Mouse (Mus musculus): ENCODE data around the gene Dtx3. TPM values are rescaled to one million over a fixed set of nuclear protein-coding genes. Genes with fewer than 3 reads are reported as not detected.

Gene Dtx3
- 130 TPM for polyA plus RNA-seq (2017; shearing (Covaris generic))

GRCm38 (mm10) chr10:127195328-127196129 is at the start of gene Dtx3:
Gene Dtx3 (minus strand): TSS chr10:127195728.

GRCm38 (mm10) chr10:127211414-127211854 is 15.9 kb upstream of the Dtx3 start, which contains the start of gene Pip4k2c:
Gene Pip4k2c (minus strand): TSS chr10:127211585.

GRCm38 (mm10) chr10:127189651-127190381 is 5.7 kb downstream of the Dtx3 start, which contains the start of gene Arhgef25:
Gene Arhgef25 (minus strand): TSS chr10:127190083.

GRCm38 (mm10) chr10:127179871-127180694 is 15.4 kb downstream of the Dtx3 start, which contains the start of gene Slc26a10:
Gene Slc26a10 (minus strand): TSS chr10:127180645.

GRCm38 (mm10) chr10:127164631-127165353 is 30.7 kb downstream of the Dtx3 start, which contains the start of gene B4galnt1:
Gene B4galnt1 (plus strand): TSS chr10:127165225.

Other genes starting within 250 kb of the Dtx3 start
- 16.0 TPM for gene Ctdsp2, start 217.0 kb downstream of the Dtx3 start, polyA plus RNA-seq (2017; shearing (Covaris generic))
- gene Avil, start 195.0 kb downstream of the Dtx3 start, polyA plus RNA-seq (2017; shearing (Covaris generic)) = 0.15 TPM
- gene Tsfm, start 164.9 kb downstream of the Dtx3 start, polyA plus RNA-seq (2017; shearing (Covaris generic)) = 46.6 TPM
- 22.3 TPM for gene Mettl1, start 154.3 kb downstream of the Dtx3 start, polyA plus RNA-seq (2017; shearing (Covaris generic))
- gene Eef1akmt3, start 154.2 kb downstream of the Dtx3 start, polyA plus RNA-seq (2017; shearing (Covaris generic)) = 0.17 TPM
- gene Cyp27b1, start 147.5 kb downstream of the Dtx3 start, polyA plus RNA-seq (2017; shearing (Covaris generic)) = 0.17 TPM
- gene March9, start 135.5 kb downstream of the Dtx3 start, polyA plus RNA-seq (2017; shearing (Covaris generic)) = 0.23 TPM
- 367 TPM for gene Cdk4, start 132.2 kb downstream of the Dtx3 start, polyA plus RNA-seq (2017; shearing (Covaris generic))
- 116 TPM for gene Tspan31, start 125.5 kb downstream of the Dtx3 start, polyA plus RNA-seq (2017; shearing (Covaris generic))
- gene Agap2, start 120.4 kb downstream of the Dtx3 start, polyA plus RNA-seq (2017; shearing (Covaris generic)) = 30.6 TPM
- gene Os9, start 74.6 kb downstream of the Dtx3 start, polyA plus RNA-seq (2017; shearing (Covaris generic)) = 200 TPM
- gene B4galnt1, start 30.5 kb downstream of the Dtx3 start, polyA plus RNA-seq (2017; shearing (Covaris generic)) = 589 TPM
- gene Slc26a10, start 15.1 kb downstream of the Dtx3 start, polyA plus RNA-seq (2017; shearing (Covaris generic)) = 6.3 TPM
- 0.40 TPM for gene Arhgef25, start 5.6 kb downstream of the Dtx3 start, polyA plus RNA-seq (2017; shearing (Covaris generic))
- gene Pip4k2c, start 15.9 kb upstream of the Dtx3 start, polyA plus RNA-seq (2017; shearing (Covaris generic)) = 44.1 TPM
- gene Kif5a, start 67.6 kb upstream of the Dtx3 start, polyA plus RNA-seq (2017; shearing (Covaris generic)) = 0.33 TPM
- gene Dctn2, start 70.6 kb upstream of the Dtx3 start, polyA plus RNA-seq (2017; shearing (Covaris generic)) = 118 TPM
- gene Mbd6, start 93.3 kb upstream of the Dtx3 start, polyA plus RNA-seq (2017; shearing (Covaris generic)) = 9.3 TPM
- gene Mars, start 116.1 kb upstream of the Dtx3 start, polyA plus RNA-seq (2017; shearing (Covaris generic)) = 71.0 TPM
- 139 TPM for gene Arhgap9, start 126.2 kb upstream of the Dtx3 start, polyA plus RNA-seq (2017; shearing (Covaris generic))
- gene Gli1, start 146.2 kb upstream of the Dtx3 start, polyA plus RNA-seq (2017; shearing (Covaris generic)) = 0.49 TPM
- not detected for gene Inhbe, start 158.7 kb upstream of the Dtx3 start, polyA plus RNA-seq (2017; shearing (Covaris generic))
- not detected for gene Inhbc, start 174.7 kb upstream of the Dtx3 start, polyA plus RNA-seq (2017; shearing (Covaris generic))
- 13.2 TPM for gene R3hdm2, start 184.6 kb upstream of the Dtx3 start, polyA plus RNA-seq (2017; shearing (Covaris generic))

All from activated CD4-positive, CD25-positive, alpha-beta regulatory T cell, adult 9 weeks (primary cell).